Mouse (Mus musculus) frontal cortex, postnatal 36 days (tissue): ENCODE measurements at regions not wholly inside any gene's neighbourhood (a gene's known extent, or its start where the extent isn't known, plus 50 kb on each side); places are given as distances from the start of the nearest gene placed in this dataset.

Experiments
- DNase-seq, 2 experiments: peaks; one replicate each; pipeline ENCODE4 v3.0.0; 2022; ENCODE audit warnings: low spot score in 2 of 2

DNA sequence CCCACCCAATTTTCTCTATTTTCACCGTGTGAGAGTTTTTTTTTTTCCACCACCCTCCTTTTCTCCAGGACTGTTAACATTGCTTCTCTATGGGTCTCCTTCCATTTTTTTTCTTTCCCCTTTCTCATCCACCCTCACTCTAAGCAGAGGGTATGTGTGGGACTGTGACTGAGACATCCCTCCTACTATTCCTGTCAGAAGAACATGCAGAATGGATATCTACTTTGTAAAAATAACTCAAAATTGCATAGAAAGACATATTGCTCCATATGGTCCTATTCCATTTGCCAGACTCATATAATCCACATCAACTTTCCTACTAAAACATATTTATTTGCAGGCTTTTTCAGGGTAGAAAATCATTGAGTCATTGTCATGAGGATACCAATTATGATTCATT lies 135.3 kb upstream of the Pabpc4l start:
- peak; percentile 4 to 30 for DNase-seq

DNA sequence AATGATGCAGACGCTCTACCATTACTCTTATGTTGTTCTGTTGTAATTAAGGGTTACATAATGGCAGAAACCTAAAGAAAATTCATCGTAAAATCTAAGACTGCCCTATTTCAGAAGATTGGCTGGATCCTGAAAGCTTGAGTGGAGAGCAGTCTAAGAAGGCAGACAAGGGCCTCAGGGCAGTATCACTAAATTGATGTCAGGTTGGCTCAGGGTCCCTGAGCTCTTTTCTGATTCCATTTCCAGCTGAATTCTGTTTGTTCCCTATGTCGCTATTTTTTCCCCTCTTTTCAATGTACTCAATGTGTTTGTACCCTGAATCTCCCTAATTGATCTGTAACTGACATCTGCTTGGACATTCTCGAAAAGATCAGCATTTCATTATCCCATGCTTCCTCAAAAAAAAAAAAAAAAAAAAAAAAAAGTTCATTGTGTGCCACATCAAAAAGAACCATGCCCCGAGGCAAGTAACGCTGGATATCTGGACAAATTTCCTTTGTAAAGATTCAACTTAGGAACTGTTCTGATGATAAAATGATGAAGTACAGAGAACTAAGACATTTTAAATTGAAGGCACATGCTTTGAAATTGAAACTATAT lies 118.7 kb upstream of the Pabpc4l start:
- no peak for DNase-seq

DNA sequence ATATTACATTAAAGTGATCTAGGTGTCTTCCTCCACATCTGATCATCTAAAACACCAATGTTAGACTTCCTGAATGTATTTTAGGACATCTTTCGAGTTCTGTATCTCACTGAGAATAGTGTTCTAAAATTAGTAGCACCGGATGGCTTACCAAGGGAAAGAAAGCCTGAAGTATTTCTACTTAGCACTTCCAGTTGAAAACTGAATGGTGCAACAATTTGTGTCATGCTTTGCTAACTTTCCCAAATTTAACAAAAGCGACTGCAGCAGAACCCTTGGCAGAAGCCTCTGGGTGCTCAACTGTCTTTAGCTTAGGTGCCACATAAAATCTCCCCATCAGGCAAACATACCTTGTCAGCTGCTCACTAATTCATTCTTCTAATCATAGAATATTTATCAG lies 105.6 kb upstream of the Pabpc4l start:
- DNase-seq, result peak in 1 of 2 experiments; percentile 15

DNA sequence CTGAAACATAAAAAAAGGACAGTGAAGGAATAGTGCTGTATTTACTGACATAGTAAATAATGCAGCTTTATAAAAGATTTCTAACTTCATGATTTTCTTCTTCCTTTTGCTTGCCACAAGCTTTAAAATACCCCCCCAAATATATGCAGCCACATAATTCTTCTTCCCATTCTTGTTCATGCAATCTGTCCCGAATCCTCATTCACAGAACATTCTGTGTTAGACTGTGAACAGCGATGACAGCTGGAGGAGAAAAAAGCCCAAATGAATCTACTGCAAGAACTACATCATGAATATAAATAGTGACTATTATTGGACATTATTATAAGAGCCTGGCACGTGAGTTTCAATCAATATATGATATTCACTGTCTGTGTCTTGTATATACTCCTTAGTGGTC lies 90.6 kb upstream of the Pabpc4l start:
- peak in 1 of 2 experiments; percentile 44 for DNase-seq

DNA sequence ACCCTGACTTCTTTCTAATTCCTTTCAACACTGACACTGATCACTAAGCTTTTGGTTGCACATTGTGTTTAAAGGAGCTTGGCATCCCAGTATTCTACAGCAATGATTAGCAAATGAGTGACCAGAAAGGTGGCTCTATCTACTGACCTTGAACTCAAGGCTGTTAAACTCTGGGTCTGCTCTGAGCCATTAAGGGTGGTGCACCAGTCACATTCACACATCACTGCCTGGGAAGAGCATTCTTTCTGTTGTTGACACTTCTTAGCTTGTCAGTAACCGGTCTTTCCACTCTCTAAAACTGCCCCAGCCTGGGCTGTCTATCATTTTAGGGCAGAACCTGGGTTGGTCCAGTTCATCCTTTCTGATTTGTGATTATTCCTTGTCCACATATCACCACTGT lies 63.1 kb upstream of the Pabpc4l start:
- DNase-seq, result no peak

DNA sequence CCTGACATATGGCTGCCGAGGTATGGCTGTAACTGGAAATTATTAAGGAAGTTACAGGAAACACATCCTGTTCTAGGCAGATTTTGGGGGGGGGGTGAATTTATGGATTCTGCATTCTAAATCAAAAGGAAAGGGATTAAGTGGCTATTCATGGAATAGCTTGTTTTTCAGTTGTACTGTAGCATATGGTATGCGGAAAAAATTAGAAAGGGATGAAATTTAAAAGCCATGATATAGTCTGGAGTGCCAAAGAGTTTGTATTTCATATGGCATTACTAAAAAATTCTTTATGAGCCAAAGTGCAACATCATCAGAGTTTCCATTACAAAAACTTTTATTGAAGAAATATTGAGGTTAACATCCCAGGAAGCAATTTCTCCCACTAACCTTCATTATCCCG lies 55.7 kb upstream of the Pabpc4l start:
- no peak for DNase-seq
